Mouse (Mus musculus): ENCODE measurements around the gene Irs1. TPM values are rescaled to one million over a fixed set of nuclear protein-coding genes. Genes with fewer than 3 reads are reported as not detected.

The Irs1 gene
- polyA plus RNA-seq, 1 experiment, result 1.1 TPM

DNA sequence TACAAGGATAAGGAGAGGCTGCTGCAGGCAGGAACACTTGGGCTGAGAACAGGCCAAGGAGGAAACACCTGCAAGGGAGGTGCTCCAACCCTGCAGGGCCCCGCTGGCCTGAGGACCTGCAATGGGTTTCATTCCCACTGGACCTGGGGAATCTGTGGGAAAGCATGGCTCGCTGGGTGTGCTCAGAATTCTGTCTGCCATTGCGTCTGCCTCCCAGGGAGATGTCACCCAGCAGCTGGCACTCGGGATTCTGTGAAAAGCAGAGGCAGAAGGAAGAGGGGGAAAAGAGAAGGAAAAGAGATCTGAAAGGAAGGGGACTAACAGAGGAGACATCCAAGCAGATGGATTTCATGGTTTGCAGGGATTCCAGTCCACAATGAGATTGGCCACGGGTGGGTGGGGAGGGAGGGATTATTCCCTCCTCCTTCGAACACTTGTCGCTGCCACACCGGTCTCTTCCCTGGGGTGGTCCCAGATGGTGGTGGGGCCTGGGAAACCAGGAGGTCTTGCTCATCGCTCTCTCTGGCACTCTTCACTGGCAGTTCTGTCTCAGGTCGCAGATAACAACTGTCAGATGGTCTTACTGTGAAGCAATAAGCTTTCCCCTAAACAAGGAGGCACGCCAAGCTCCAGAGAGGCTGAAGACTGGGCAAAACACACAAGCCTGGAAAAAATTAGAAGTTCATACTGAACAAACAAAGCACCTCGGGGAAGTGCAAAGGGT is 70.4 kb downstream of the Irs1 start:
- WGBS, result 64% methylated on average over 12 of the region's 12 CpGs
- no peaks in the 10 kb centered on the region for H3K36me3 ChIP-seq (ENCODE audit: control insufficient read depth, insufficient read depth, low read length)
- TF ChIP-seq CTCF (IDR thresholded peaks at IDR 0.05; ENCODE audit: extremely low read depth, insufficient read length, insufficient replicate concordance, low read depth, low read length) (no peak), POLR2A (IDR thresholded peaks at IDR 0.05; ENCODE audit: low read depth, low read length) (no peak)
- H3K4me3 ChIP-seq (ENCODE audit: low read depth, low read length), result no peak overlapping the region
- H3K4me1 ChIP-seq (ENCODE audit: control insufficient read depth, insufficient read depth, insufficient read length, low read length), result no peaks in the 10 kb centered on the region
- no peaks in the 10 kb centered on the region for H3K27me3 ChIP-seq (ENCODE audit: control insufficient read depth, insufficient read depth, low read length)
- no peak overlapping the region for H3K27ac ChIP-seq (ENCODE audit: insufficient read depth, low read depth, low read length)

DNA sequence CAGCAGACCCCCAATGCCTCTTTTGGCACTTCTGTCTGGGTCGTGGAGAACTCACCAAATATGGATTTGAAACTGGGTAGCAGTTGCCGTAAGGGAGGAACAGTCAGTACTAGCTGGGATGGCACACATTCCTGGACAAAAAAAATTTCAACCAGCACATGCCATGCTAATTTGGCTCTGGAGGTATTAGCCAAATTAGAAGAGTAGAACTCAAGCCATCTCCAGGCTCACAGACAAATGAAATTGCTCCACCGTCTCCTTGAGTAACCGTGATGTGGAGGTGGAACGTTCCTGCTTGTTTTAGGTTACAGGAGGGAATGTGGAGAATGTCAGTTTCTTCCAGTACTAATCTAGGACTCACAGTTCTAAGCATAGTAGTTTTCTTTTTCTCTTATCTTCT is 83.7 kb downstream of the Irs1 start:
- 84% methylated on average over 5 of the region's 5 CpGs for WGBS
- no peak overlapping the region for H3K27ac ChIP-seq (ENCODE audit: insufficient read depth, low read depth, low read length)
- no peak for TF ChIP-seq POLR2A (IDR thresholded peaks at IDR 0.05; ENCODE audit: low read depth, low read length)
- no peak for TF ChIP-seq CTCF (IDR thresholded peaks at IDR 0.05; ENCODE audit: extremely low read depth, insufficient read length, insufficient replicate concordance, low read depth, low read length)

DNA sequence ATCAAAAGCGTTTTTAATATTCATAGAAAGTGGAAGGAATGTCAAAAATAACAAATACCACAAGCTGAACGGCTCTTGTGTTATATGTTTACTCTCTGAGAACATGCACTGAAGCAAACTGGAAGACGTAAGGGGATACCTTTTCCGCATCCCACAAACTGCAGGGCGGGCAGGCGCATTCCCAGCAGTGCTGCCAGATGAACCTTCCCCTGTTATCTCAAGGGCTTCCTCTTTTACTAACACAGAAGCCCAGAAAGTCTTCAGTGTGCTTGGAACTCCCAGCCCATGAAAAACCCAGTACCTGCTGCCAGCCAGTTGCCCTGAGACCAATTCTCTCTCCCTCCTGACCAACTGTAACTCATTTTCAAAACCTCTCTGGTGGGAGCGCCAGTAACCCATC is 90.6 kb downstream of the Irs1 start:
- 74% methylated on average over 7 of the region's 7 CpGs for WGBS
- H3K4me1 ChIP-seq (ENCODE audit: control insufficient read depth, insufficient read depth, insufficient read length, low read length), result no peaks in the 10 kb centered on the region
- H3K4me3 ChIP-seq (ENCODE audit: low read depth, low read length), result no peak overlapping the region
- H3K36me3 ChIP-seq (ENCODE audit: control insufficient read depth, insufficient read depth, low read length), result no peaks in the 10 kb centered on the region
- no peak overlapping the region for H3K27ac ChIP-seq (ENCODE audit: insufficient read depth, low read depth, low read length)
- TF ChIP-seq POLR2A (IDR thresholded peaks at IDR 0.05; ENCODE audit: low read depth, low read length) (no peak), CTCF (IDR thresholded peaks at IDR 0.05; ENCODE audit: extremely low read depth, insufficient read length, insufficient replicate concordance, low read depth, low read length) (no peak)
- no peaks in the 10 kb centered on the region for H3K27me3 ChIP-seq (ENCODE audit: control insufficient read depth, insufficient read depth, low read length)

More for the DNA sequence above, 83.7 kb downstream of the Irs1 start:
- H3K27me3 ChIP-seq (ENCODE audit: control insufficient read depth, insufficient read depth, low read length), result no peaks in the 10 kb centered on the region
- no peaks in the 10 kb centered on the region for H3K36me3 ChIP-seq (ENCODE audit: control insufficient read depth, insufficient read depth, low read length)
- H3K4me1 ChIP-seq (ENCODE audit: control insufficient read depth, insufficient read depth, insufficient read length, low read length), result no peaks in the 10 kb centered on the region
- no peak overlapping the region for H3K4me3 ChIP-seq (ENCODE audit: low read depth, low read length)

DNA sequence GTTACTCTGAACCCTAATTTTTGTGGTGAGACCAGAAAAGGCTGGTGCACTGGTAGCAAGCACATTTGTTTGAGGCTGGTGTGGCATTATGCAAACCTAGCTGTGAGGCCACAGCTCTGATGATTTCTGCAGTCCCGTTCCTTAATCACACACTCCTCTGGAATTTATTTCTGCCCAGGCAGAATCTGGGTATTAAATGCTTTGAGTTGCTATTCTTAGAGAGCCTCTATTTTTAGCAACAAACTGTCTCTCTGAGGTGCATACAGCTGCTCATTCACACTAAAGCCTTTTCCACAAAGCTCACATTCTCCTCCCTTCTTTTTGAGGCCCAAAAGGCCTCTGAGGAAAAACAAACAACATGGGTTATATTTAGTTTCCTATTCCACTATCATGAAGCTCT is 91.3 kb downstream of the Irs1 start:
- WGBS, result 53% methylated on average over 1 of the region's 1 CpGs
- H3K27ac ChIP-seq (ENCODE audit: insufficient read depth, low read depth, low read length), result no peak overlapping the region
- H3K36me3 ChIP-seq (ENCODE audit: control insufficient read depth, insufficient read depth, low read length), result no peaks in the 10 kb centered on the region
- TF ChIP-seq POLR2A (IDR thresholded peaks at IDR 0.05; ENCODE audit: low read depth, low read length), result no peak
- no peak for TF ChIP-seq CTCF (IDR thresholded peaks at IDR 0.05; ENCODE audit: extremely low read depth, insufficient read length, insufficient replicate concordance, low read depth, low read length)
- no peaks in the 10 kb centered on the region for H3K27me3 ChIP-seq (ENCODE audit: control insufficient read depth, insufficient read depth, low read length)
- no peak overlapping the region for H3K4me3 ChIP-seq (ENCODE audit: low read depth, low read length)
- no peaks in the 10 kb centered on the region for H3K4me1 ChIP-seq (ENCODE audit: control insufficient read depth, insufficient read depth, insufficient read length, low read length)

DNA sequence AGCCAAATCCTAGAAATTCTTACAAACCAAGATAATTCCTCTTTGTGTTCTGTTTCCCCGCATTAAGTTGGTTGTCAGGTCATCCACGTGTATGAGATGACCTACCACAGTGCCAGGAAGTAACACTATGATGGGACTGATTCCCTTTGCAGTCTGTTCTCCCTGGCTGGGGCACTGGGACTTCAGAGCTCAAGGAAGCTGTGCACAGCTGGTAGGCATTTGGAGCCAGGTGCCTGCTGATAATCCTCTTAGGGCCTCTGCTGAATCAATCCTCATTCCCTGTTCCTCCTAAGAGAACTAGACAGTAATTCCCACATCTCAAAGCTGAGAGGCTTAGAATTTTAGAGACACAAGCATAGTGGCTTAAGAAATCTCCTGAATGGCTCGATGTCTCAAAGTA is 99.6 kb downstream of the Irs1 start:
- WGBS, result 70% methylated on average over 3 of the region's 3 CpGs
- no peaks in the 10 kb centered on the region for H3K36me3 ChIP-seq (ENCODE audit: control insufficient read depth, insufficient read depth, low read length)
- TF ChIP-seq CTCF (IDR thresholded peaks at IDR 0.05; ENCODE audit: extremely low read depth, insufficient read length, insufficient replicate concordance, low read depth, low read length) (no peak), POLR2A (IDR thresholded peaks at IDR 0.05; ENCODE audit: low read depth, low read length) (no peak)

DNA sequence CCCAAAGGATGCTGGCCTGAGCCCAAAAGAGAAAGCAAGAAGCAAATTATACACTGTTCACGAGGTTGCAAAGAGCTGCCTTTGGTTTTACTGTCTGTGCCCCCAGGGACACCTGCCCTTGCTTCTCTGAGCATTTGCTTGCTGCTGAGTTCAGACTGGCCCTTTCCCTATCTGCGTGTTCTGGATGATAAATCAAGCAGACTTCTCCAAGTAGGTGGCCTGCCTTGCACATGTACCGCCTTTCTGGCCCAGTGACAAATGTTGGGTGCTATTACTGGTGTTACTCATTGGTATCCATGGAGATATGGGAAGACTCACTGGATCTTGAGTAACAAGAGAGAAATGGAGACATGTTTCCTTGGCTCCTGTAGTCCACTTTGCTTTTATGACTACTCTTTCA is 101.7 kb downstream of the Irs1 start:
- TF ChIP-seq CTCF (IDR thresholded peaks at IDR 0.05; ENCODE audit: extremely low read depth, insufficient read length, insufficient replicate concordance, low read depth, low read length), result no peak
- no peak for TF ChIP-seq POLR2A (IDR thresholded peaks at IDR 0.05; ENCODE audit: low read depth, low read length)
- Histone ChIP-seq H3K27ac (ENCODE audit: insufficient read depth, low read depth, low read length) (no peak overlapping the region), H3K36me3 (ENCODE audit: control insufficient read depth, insufficient read depth, low read length) (no peaks in the 10 kb centered on the region), H3K4me1 (ENCODE audit: control insufficient read depth, insufficient read depth, insufficient read length, low read length) (peaks cover 6% of the 10 kb centered on the region; the same call in 1 of the 2 replicates), H3K4me3 (ENCODE audit: low read depth, low read length) (no peak overlapping the region), H3K27me3 (ENCODE audit: control insufficient read depth, insufficient read depth, low read length) (no peaks in the 10 kb centered on the region; the same call in 1 of the 2 replicates)
- 12% methylated on average over 3 of the region's 3 CpGs for WGBS

More for the DNA sequence above, 99.6 kb downstream of the Irs1 start:
- Histone ChIP-seq H3K4me3 (ENCODE audit: low read depth, low read length) (no peak overlapping the region), H3K4me1 (ENCODE audit: control insufficient read depth, insufficient read depth, insufficient read length, low read length) (peaks cover 6% of the 10 kb centered on the region; the same call in 1 of the 2 replicates), H3K27ac (ENCODE audit: insufficient read depth, low read depth, low read length) (no peak overlapping the region), H3K27me3 (ENCODE audit: control insufficient read depth, insufficient read depth, low read length) (no peaks in the 10 kb centered on the region; the same call in 1 of the 2 replicates)

DNA sequence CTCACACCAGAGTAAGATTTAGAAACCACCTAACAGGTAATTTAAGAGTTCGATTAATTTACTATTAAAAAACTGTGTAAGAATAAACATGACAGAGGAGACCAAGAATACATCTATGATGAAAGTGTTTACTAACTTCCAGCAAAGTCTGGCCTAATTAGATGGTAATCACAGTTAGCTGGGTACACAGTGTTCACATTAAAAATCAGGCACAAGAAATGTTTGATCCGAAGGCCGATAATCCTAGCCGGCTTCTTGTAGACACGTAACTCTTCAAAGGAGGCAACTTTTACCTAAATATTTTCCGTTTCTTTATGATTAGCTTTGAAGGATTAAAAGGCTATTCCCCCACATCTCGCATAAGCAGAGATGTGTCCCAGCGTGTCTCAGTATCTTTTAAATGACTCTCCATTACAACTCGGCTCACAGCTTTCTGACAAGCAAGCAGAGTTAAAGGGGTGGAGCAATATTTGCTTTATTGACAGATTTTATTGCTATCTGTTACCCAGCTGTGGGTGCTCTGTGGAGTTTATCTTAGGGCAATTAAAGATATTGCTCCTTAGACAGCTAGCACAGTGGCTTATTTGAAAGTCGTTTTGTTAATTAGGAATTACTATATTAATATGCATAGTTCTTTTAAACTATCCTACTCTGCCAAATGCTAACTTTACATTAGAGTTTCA is 102.5 kb downstream of the Irs1 start:
- Histone ChIP-seq H3K27ac (ENCODE audit: insufficient read depth, low read depth, low read length) (no peak overlapping the region), H3K4me1 (ENCODE audit: control insufficient read depth, insufficient read depth, insufficient read length, low read length) (peaks cover 12% of the 10 kb centered on the region; the same call in 1 of the 2 replicates), H3K27me3 (ENCODE audit: control insufficient read depth, insufficient read depth, low read length) (no peaks in the 10 kb centered on the region; the same call in 1 of the 2 replicates), H3K36me3 (ENCODE audit: control insufficient read depth, insufficient read depth, low read length) (no peaks in the 10 kb centered on the region), H3K4me3 (ENCODE audit: low read depth, low read length) (no peak overlapping the region)
- no peak for TF ChIP-seq CTCF (IDR thresholded peaks at IDR 0.05; ENCODE audit: extremely low read depth, insufficient read length, insufficient replicate concordance, low read depth, low read length)
- no peak for TF ChIP-seq POLR2A (IDR thresholded peaks at IDR 0.05; ENCODE audit: low read depth, low read length)
- 34% methylated on average over 10 of the region's 10 CpGs for WGBS
